Mouse (Mus musculus): ENCODE measurements at regions not wholly inside any gene's neighbourhood (a gene's known extent, or its start where the extent isn't known, plus 50 kb on each side); places are given as distances from the start of the nearest gene placed in this dataset.

GRCm38 (mm10) chr15:87200282-87201048 lies 343.6 kb upstream of the Fam19a5 start:
- TF ChIP-seq GATA2 (IDR thresholded peaks at IDR 0.05; ENCODE audit: borderline replicate concordance, low read depth, low read length) (no peak), GATA1 (IDR thresholded peaks at IDR 0.05; ENCODE audit: borderline replicate concordance, low read length) (no peak), CTCF (IDR thresholded peaks at IDR 0.05; ENCODE audit: low read depth, low read length) (no peak)
- Histone ChIP-seq H3K4me3 (ENCODE audit: low read depth, low read length) (no peak overlapping the region), H3K27me3 (ENCODE audit: insufficient read depth, low read length) (no peaks in the 10 kb centered on the region), H3K9me3 (replicated peaks) (peaks cover 89% of the 10 kb centered on the region), H3K36me3 (replicated peaks) (no peaks in the 10 kb centered on the region), H3K4me1 (ENCODE audit: insufficient read depth, low read depth, low read length) (no peaks in the 10 kb centered on the region)
- DNase-seq (ENCODE audit: low spot score), result no peak
- no peak for ATAC-seq (ENCODE audit: extremely low read depth, insufficient number of reproducible peaks, low FRiP score, poor library complexity, severe bottlenecking)

DNA sequence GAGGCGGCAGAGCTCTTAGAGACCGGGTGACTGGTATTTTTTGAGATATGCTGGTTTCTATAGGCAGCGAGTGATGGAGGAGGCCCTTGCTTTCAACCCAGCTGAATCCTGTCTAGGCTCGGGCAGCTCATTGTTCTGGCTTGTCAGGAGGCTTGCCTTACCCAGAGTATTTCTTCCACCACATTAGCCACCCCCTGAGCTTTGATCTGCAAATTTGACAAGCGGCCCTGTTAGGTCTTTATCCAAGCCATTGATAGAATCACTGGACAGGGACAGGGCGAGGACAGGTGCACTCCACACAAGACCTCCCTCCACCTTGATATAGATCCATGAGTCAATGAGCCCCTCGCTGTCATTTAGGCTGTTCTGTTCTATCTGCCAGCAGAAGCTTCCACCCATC lies 343.0 kb upstream of the Fam19a5 start:
- no peak for ATAC-seq (ENCODE audit: extremely low read depth, insufficient number of reproducible peaks, low FRiP score, poor library complexity, severe bottlenecking)
- no peak for DNase-seq (ENCODE audit: low spot score)
- TF ChIP-seq POLR2AphosphoS5 (IDR thresholded peaks at IDR 0.05; ENCODE audit: insufficient replicate concordance, low read depth, low read length) (no peak), TAL1 (conservative IDR thresholded peaks at IDR 0.05; ENCODE audit: low read depth, low read length) (no peak), GATA1 (IDR thresholded peaks at IDR 0.05; ENCODE audit: borderline replicate concordance, low read length) (no peak), GATA2 (IDR thresholded peaks at IDR 0.05; ENCODE audit: borderline replicate concordance, low read depth, low read length) (no peak), CTCF (IDR thresholded peaks at IDR 0.05; ENCODE audit: low read depth, low read length) (no peak)
- Histone ChIP-seq H3K27me3 (ENCODE audit: insufficient read depth, low read length) (no peaks in the 10 kb centered on the region), H3K36me3 (replicated peaks) (no peaks in the 10 kb centered on the region), H3K4me1 (ENCODE audit: insufficient read depth, low read depth, low read length) (no peaks in the 10 kb centered on the region), H3K9me3 (replicated peaks) (peaks cover 86% of the 10 kb centered on the region), H3K4me3 (ENCODE audit: low read depth, low read length) (no peak overlapping the region)

GRCm38 (mm10) chr15:87229951-87230350 lies 314.1 kb upstream of the Fam19a5 start:
- DNase-seq (ENCODE audit: low spot score) (no peak), ATAC-seq (ENCODE audit: extremely low read depth, insufficient number of reproducible peaks, low FRiP score, poor library complexity, severe bottlenecking) (no peak)
- Histone ChIP-seq H3K27me3 (ENCODE audit: insufficient read depth, low read length) (no peaks in the 10 kb centered on the region), H3K36me3 (replicated peaks) (no peaks in the 10 kb centered on the region), H3K9me3 (replicated peaks) (peaks cover 70% of the 10 kb centered on the region), H3K4me1 (ENCODE audit: insufficient read depth, low read depth, low read length) (no peaks in the 10 kb centered on the region), H3K4me3 (ENCODE audit: low read depth, low read length) (no peak overlapping the region)
- TF ChIP-seq GATA2 (IDR thresholded peaks at IDR 0.05; ENCODE audit: borderline replicate concordance, low read depth, low read length), result no peak
- TF ChIP-seq GATA1 (IDR thresholded peaks at IDR 0.05; ENCODE audit: borderline replicate concordance, low read length), result no peak
- no peak for TF ChIP-seq POLR2AphosphoS5 (IDR thresholded peaks at IDR 0.05; ENCODE audit: insufficient replicate concordance, low read depth, low read length)
- no peak for TF ChIP-seq CTCF (IDR thresholded peaks at IDR 0.05; ENCODE audit: low read depth, low read length)
- TF ChIP-seq TAL1 (conservative IDR thresholded peaks at IDR 0.05; ENCODE audit: low read depth, low read length), result no peak

DNA sequence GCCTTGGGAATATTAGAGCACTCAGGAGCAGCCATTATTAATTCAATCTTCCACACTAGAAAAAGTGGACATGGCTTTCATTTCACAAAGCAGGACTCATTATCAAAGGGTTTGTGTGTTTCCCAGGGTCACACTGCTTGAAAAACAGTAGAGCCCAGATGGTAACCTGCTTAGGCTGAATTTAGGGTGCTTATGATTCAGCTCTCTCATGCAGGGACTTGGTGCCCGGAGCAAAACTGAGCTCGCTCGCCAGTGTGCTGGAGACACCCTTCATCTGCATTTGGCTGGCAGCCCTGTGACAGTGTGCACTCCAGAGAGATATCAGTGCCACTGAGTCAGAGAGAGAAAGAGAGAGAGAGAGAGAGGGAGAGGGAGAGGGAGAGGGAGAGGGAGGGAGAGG lies 308.0 kb upstream of the Fam19a5 start:
- DNase-seq (ENCODE audit: low spot score) (no peak), ATAC-seq (ENCODE audit: extremely low read depth, insufficient number of reproducible peaks, low FRiP score, poor library complexity, severe bottlenecking) (no peak)
- Histone ChIP-seq H3K4me3 (ENCODE audit: low read depth, low read length) (no peak overlapping the region), H3K36me3 (replicated peaks) (no peaks in the 10 kb centered on the region), H3K27me3 (ENCODE audit: insufficient read depth, low read length) (no peaks in the 10 kb centered on the region), H3K9me3 (replicated peaks) (peaks cover 85% of the 10 kb centered on the region), H3K4me1 (ENCODE audit: insufficient read depth, low read depth, low read length) (no peaks in the 10 kb centered on the region)
- TF ChIP-seq GATA1 (IDR thresholded peaks at IDR 0.05; ENCODE audit: borderline replicate concordance, low read length) (no peak), POLR2AphosphoS5 (IDR thresholded peaks at IDR 0.05; ENCODE audit: insufficient replicate concordance, low read depth, low read length) (no peak), GATA2 (IDR thresholded peaks at IDR 0.05; ENCODE audit: borderline replicate concordance, low read depth, low read length) (no peak), CTCF (IDR thresholded peaks at IDR 0.05; ENCODE audit: low read depth, low read length) (no peak), TAL1 (conservative IDR thresholded peaks at IDR 0.05; ENCODE audit: low read depth, low read length) (no peak)

- Histone ChIP-seq H3K4me1 (ENCODE audit: insufficient read depth, low read depth, low read length) (no peaks in the 10 kb centered on the region), H3K27me3 (ENCODE audit: insufficient read depth, low read length) (no peaks in the 10 kb centered on the region), H3K36me3 (replicated peaks) (no peaks in the 10 kb centered on the region), H3K9me3 (replicated peaks) (peaks cover 82% of the 10 kb centered on the region), H3K4me3 (ENCODE audit: low read depth, low read length) (no peak overlapping the region)
- ATAC-seq (ENCODE audit: extremely low read depth, insufficient number of reproducible peaks, low FRiP score, poor library complexity, severe bottlenecking) (no peak), DNase-seq (ENCODE audit: low spot score) (no peak)
- no peak for TF ChIP-seq TAL1 (conservative IDR thresholded peaks at IDR 0.05; ENCODE audit: low read depth, low read length)
- TF ChIP-seq POLR2AphosphoS5 (IDR thresholded peaks at IDR 0.05; ENCODE audit: insufficient replicate concordance, low read depth, low read length), result no peak
- TF ChIP-seq GATA2 (IDR thresholded peaks at IDR 0.05; ENCODE audit: borderline replicate concordance, low read depth, low read length), result no peak
- TF ChIP-seq GATA1 (IDR thresholded peaks at IDR 0.05; ENCODE audit: borderline replicate concordance, low read length), result no peak
- TF ChIP-seq CTCF (IDR thresholded peaks at IDR 0.05; ENCODE audit: low read depth, low read length), result no peak
These were observed 305.0 kb upstream of the Fam19a5 start for GRCm38 (mm10) chr15:87239057-87239456.

- no peak for ATAC-seq (ENCODE audit: extremely low read depth, insufficient number of reproducible peaks, low FRiP score, poor library complexity, severe bottlenecking)
- DNase-seq (ENCODE audit: low spot score), result no peak
- peaks cover 71% of the 10 kb centered on the region for H3K9me3 ChIP-seq (replicated peaks)
- H3K4me1 ChIP-seq (ENCODE audit: insufficient read depth, low read depth, low read length), result no peaks in the 10 kb centered on the region
- no peaks in the 10 kb centered on the region for H3K27me3 ChIP-seq (ENCODE audit: insufficient read depth, low read length)
- H3K4me3 ChIP-seq (ENCODE audit: low read depth, low read length), result no peak overlapping the region
- TF ChIP-seq GATA1 (IDR thresholded peaks at IDR 0.05; ENCODE audit: borderline replicate concordance, low read length) (no peak), CTCF (IDR thresholded peaks at IDR 0.05; ENCODE audit: low read depth, low read length) (no peak), POLR2AphosphoS5 (IDR thresholded peaks at IDR 0.05; ENCODE audit: insufficient replicate concordance, low read depth, low read length) (no peak), GATA2 (IDR thresholded peaks at IDR 0.05; ENCODE audit: borderline replicate concordance, low read depth, low read length) (no peak), TAL1 (conservative IDR thresholded peaks at IDR 0.05; ENCODE audit: low read depth, low read length) (no peak)
- H3K36me3 ChIP-seq (replicated peaks), result no peaks in the 10 kb centered on the region
These were observed 282.6 kb upstream of the Fam19a5 start for GRCm38 (mm10) chr15:87261497-87261896.
